Mouse (Mus musculus) gastrocnemius, adult 18-20 months (tissue): ENCODE results near the gene Cntd1. TPM values are rescaled to one million over a fixed set of nuclear protein-coding genes. Genes with fewer than 3 reads are reported as not detected.
A peak's percentile ranks its signal among the peaks of the same experiment; 100 is the strongest.
"Not testable (repeated sequence)": the region's sequence is repeated elsewhere in the genome, so short reads cannot be mapped to it uniquely, and the experiment has no call there.

ENCODE experiments used
- DNase-seq: peaks from one replicate; pipeline ENCODE4 v3.0.0; 2021; ENCODE audit warnings: low spot score
- total RNA-seq, 2 experiments: library from RNA; stranded (reverse); gene quantifications; 2 replicates each; pipeline ENCODE4 v1.2.3; 2021

The Cntd1 gene
- total RNA-seq, 2 experiments from 2014 or later: 0.31 to 0.37 TPM

DNA sequence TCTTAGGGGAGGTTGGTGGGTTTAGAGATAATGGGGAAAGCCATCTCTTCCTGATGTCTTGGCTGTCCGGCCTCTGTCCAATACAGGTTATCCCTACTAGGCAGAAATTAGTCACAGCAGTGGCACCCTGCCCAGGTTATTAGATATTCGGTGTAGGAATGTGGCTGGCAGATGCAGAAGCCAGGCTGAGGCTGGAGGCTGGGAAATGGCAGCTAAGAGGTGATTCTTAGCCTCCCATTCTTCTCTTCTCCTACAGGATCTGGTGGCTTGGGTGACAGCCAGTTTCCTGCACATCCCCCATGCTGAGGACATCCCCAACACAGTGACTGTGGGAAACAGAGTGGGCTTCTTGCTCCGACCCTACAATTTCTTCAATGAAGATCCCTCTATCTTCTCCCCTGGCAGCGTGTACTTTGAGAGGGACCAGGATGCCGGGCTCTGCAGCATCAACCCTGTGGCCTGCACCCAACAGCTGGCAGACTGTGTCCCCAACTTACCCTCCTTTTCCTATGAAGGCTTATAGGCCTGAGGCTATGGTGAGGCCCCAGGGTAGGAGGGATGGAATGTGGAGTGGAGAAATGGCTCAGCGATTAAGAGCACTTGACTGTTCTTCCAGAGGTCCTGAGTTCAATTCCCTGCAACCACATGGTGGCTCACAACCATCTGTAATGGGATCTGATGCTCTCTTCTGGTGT lies 50.3 kb downstream of the Cntd1 start:
- DNase-seq: peak; percentile 26

DNA sequence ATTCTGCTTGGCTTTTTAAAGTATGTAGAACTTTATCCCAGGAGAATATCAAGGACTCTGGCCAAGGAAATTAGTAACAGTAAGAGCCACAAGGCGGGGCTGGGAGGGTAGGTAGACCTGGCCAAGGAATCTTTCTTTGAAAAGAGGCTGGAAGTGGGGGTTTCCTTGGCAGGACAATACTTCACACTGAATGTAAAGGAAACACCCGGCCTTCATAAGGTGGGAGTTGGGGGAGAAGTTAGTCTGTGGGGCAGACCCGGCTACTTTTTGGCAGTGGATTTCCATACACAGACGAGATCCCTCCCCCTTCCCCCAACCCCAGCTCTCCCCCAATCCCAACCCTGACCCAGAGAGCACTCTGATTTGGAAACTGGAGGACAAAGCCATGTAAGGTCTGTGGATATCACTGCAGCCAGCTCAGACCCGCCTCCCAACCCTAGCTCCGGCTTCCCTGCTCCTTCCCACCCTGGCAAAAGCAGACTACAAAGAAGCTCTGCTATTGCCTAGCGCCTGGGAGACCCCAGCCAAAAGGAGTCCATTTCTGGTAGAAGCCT lies 51.6 kb downstream of the Cntd1 start, which contains the start of gene Aoc3:
TSS of gene Aoc3 (plus strand) at position 235 of the 554 bp plus-strand sequence.
- peak; percentile 48 for DNase-seq

DNA sequence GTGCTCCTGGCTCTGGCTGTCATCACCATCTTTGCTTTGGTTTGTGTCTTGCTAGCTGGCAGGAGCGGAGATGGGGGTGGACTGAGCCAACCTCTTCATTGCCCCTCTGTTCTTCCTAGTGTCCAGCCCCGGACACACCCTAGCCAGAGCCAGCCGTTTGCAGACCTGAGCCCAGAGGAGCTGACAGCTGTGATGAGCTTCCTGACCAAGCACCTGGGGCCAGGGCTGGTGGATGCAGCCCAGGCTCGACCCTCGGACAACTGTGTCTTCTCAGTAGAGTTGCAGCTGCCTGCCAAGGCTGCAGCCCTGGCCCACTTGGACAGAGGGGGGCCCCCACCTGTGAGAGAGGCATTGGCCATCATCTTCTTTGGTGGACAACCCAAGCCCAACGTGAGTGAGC lies 52.1 kb downstream of the Cntd1 start:
- DNase-seq: not testable (repeated sequence)

DNA sequence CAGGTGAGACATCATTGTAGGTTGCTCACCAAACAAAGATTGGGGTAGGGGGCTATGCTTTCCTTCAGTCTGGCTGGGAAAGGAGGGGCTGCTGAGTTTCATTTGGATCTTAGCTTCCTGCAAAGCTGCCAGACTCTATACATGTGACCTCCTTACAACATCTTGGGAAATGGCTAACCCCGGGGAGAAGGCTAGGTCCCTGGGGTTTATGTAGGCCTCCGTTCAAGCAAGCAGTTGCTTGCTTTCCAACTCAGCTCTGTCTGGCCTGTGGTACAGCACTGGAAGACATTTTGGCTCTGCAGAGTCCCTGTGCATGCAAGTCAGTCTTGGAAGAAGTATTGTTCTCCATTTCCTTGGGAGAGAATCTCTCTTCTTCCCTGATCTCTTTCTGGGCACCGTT lies 53.7 kb downstream of the Cntd1 start:
- peak; percentile 32 for DNase-seq

DNA sequence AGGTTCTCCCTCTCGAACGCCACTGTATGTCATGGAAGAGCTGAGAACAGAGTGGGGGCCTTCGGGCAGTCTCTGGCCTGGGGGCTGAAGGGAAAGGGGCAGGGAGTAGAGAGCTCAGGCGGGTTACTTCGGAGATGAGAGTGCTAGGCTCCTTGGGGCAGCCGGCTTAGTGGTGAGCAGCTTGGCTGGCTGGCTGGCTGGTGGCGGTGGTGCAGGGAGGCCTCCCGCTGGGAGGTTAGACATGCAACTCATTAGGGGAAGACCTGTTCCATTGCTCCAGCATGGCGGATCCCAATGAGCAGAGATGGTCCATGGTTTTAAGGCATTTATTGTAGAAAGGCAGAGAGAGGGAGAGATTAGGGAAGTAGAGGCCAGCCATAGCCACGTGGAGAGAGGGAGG lies 55.2 kb downstream of the Cntd1 start:
- no peak for DNase-seq

DNA sequence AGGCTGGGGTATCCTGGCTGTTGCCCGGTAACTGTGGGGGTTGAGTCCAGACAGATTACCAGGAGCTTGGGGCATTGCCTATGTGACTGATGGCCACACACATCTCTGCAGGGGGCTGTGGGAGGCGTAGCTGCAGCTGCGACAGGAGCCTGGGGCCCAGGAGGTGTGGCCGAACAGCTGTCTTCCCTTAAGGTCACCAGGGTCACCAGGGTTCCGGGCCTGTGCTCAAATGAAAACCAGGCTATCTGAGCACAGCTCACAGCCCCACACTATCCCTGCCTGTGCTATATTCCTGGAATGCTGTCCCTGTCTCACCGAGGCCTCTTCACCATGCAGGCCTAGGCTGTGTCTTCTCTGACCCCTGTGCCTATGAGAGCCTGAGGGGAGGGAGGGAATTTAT lies 55.7 kb downstream of the Cntd1 start:
- no peak for DNase-seq

DNA sequence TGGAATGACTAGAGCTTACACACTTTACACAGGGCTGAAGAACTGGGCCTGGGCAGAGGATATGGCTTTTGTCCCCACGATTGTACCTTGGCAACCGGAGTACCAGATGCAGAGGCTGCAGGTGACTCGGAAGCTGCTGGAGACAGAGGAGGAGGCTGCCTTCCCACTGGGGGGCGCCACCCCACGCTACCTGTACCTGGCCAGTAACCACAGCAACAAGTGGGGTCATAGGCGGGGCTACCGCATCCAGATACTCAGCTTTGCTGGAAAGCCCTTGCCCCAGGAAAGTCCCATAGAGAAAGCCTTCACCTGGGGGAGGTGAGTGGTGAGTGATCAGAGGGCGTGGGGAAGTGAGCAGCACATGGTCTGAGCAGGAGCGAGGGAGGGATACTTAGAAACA lies 56.9 kb downstream of the Cntd1 start:
- DNase-seq: no peak

DNA sequence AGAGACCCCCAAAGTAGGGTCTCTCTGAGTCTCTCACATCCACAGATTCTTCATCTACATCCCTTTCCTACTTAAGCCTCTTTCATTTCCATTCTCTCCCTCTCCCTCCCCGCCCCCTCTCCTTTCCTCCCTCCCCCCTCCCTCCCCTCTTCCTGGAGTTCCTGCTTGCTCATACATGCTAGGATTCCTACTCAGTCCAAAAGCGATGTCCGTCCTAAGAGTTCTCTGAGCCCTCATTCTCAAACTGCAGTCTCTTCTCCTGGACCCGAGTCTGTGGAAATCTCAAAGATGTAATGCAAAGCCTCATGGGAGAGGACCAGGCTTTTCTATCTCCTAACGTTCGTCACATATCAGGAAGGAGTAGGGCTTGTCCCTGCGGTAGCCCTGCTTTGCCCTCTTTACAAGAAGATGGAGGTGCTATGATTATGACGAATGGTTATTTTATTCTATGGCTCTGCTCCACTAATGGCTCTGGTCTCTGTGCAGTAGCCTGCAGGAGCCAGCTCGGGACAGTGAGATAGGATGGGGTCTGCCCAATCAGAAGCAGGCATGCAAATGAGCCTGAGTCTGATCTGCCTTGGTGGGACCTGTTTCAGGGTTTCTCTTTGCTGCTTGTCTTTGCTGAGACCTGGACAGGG lies 59.4 kb downstream of the Cntd1 start:
- no peak for DNase-seq

Other genes starting within 250 kb of the Cntd1 start
- 1 to 10 TPM; 3.9 TPM for gene Naglu, start 209.0 kb upstream of the Cntd1 start, total RNA-seq
- under 1 TPM; 0.16 to 0.33 TPM for gene Hsd17b1, start 200.6 kb upstream of the Cntd1 start, total RNA-seq
- 1 to 10 TPM; 7.3 to 7.7 TPM for gene Coasy, start 196.4 kb upstream of the Cntd1 start, total RNA-seq
- gene Mlx, start 191.7 kb upstream of the Cntd1 start, total RNA-seq: 10 to 100 TPM; 12.3 to 14.4 TPM
- gene Psmc3ip, start 183.6 kb upstream of the Cntd1 start, total RNA-seq: 1 to 10 TPM; 1.7 to 2.0 TPM
- 10 to 100 TPM; 27.1 to 30.4 TPM for gene Retreg3, start 159.1 kb upstream of the Cntd1 start, total RNA-seq
- gene Tubg1, start 159.1 kb upstream of the Cntd1 start, total RNA-seq: 10 to 100 TPM; 24.7 to 26.2 TPM
- gene Tubg2, start 123.1 kb upstream of the Cntd1 start, total RNA-seq: 1 to 10 TPM; 2.7 to 3.3 TPM
- gene Cntnap1, start 108.5 kb upstream of the Cntd1 start, total RNA-seq: 1 to 10 TPM in 1 of 2 experiments, under 1 TPM in 1; 0.82 to 1.2 TPM
- gene Plekhh3, start 107.7 kb upstream of the Cntd1 start, total RNA-seq: 10 to 100 TPM; 19.4 to 24.2 TPM
- not detected for gene Ccr10, start 103.6 kb upstream of the Cntd1 start, total RNA-seq
- 10 to 100 TPM; 25.3 to 26.3 TPM for gene Ezh1, start 52.5 kb upstream of the Cntd1 start, total RNA-seq
- 10 to 100 TPM; 30.1 to 31.0 TPM for gene Ramp2, start 33.0 kb upstream of the Cntd1 start, total RNA-seq
- 10 to 100 TPM; 46.1 to 46.8 TPM for gene Vps25, start 25.3 kb upstream of the Cntd1 start, total RNA-seq
- under 1 TPM; 0.23 to 0.26 TPM for gene Wnk4, start 18.4 kb upstream of the Cntd1 start, total RNA-seq
- gene Coa3, start 102 bp downstream of the Cntd1 start, total RNA-seq: 10 to 100 TPM; 71.2 to 81.6 TPM
- 10 to 100 TPM; 85.6 to 95.6 TPM for gene Becn1, start 23.3 kb downstream of the Cntd1 start, total RNA-seq
- 10 to 100 TPM; 66.4 to 81.3 TPM for gene Psme3, start 37.2 kb downstream of the Cntd1 start, total RNA-seq
- 1 to 10 TPM; 1.0 to 1.1 TPM for gene Aoc2, start 46.1 kb downstream of the Cntd1 start, total RNA-seq
- gene Aoc3, start 51.6 kb downstream of the Cntd1 start, total RNA-seq: 1 to 10 TPM; 5.3 to 9.6 TPM
- not detected for gene G6pc, start 88.5 kb downstream of the Cntd1 start, total RNA-seq
- 10 to 100 TPM; 22.8 to 25.7 TPM for gene Aarsd1, start 138.6 kb downstream of the Cntd1 start, total RNA-seq
- gene Gm27029, start 145.8 kb downstream of the Cntd1 start, total RNA-seq: 1 to 10 TPM; 5.5 to 6.8 TPM
- 1 to 10 TPM; 7.5 to 7.7 TPM for gene Rundc1, start 146.1 kb downstream of the Cntd1 start, total RNA-seq
- 10 to 100 TPM; 74.3 to 82.6 TPM for gene Ptges3l, start 146.3 kb downstream of the Cntd1 start, total RNA-seq
- 10 to 100 TPM; 33.9 to 45.4 TPM for gene Rpl27, start 163.3 kb downstream of the Cntd1 start, total RNA-seq
- gene Ifi35, start 169.4 kb downstream of the Cntd1 start, total RNA-seq: 1 to 10 TPM; 8.6 to 8.7 TPM
- gene Rnd2, start 186.0 kb downstream of the Cntd1 start, total RNA-seq: 1 to 10 TPM; 2.5 to 4.2 TPM
- 10 to 100 TPM; 10.8 to 16.1 TPM for gene Vat1, start 187.2 kb downstream of the Cntd1 start, total RNA-seq